Mouse (Mus musculus): ENCODE data around the gene Phactr1. TPM values are rescaled to one million over a fixed set of nuclear protein-coding genes. Genes with fewer than 3 reads are reported as not detected.

Gene Phactr1
- polyA plus RNA-seq, 1 experiment from 2014 or later: 12.6 TPM

DNA sequence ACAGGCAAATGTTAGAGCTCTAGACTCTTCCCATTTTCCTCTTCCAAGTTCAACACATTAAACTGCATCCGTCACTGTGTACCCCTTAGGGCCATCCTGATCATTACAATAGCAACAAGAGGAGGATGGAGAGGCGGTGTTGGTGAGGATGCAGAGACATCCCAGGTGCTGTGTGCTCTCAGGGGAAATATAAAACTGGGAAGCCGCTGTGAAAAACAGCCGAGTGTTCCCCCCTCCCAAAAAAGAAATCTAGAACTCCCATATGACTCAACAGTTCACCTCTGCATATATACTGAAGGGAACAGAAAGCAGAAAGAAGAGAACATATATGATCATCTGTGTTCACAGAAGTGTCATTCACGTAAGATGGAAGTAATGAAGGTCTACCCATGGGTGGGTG is 342.6 kb downstream of the Phactr1 start:
- ATAC-seq (replicated peaks; ENCODE audit: insufficient number of reproducible peaks, low FRiP score, low TSS enrichment, low read depth): no peak

DNA sequence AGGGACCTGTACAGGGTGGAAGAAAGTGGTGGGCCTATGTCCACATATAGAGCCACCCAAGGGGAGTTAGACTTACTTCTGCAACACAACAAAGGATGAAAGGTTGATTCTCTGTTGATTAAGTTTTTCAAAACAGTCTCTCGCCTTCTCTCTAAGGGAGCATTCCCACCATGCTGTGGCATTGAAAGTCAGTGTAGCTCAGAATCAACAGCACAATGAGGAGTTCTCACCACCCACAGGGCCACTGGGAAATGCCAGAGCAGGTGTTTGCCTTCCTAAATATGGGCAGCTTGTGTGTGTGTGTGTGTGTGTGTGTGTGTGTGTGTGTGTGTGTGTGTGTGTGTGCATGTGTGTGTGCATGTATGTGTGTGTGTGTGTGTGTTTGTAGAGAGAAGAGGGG is 347.1 kb downstream of the Phactr1 start:
- Histone ChIP-seq H3K36me3 (replicated peaks; ENCODE audit: control insufficient read depth, insufficient read depth, low read depth, low read length) (no peaks in the 10 kb centered on the region), H3K4me1 (ENCODE audit: control insufficient read depth, insufficient read depth, low read length) (no peaks in the 10 kb centered on the region), H3K9me3 (replicated peaks; ENCODE audit: control insufficient read depth, low read length) (no peaks in the 10 kb centered on the region), H3K4me3 (ENCODE audit: low read depth, low read length) (no peak overlapping the region), H3K27me3 (ENCODE audit: control insufficient read depth, insufficient read depth, low read length) (no peaks in the 10 kb centered on the region), H3K9ac (replicated peaks; ENCODE audit: low read length) (no peak overlapping the region), H3K27ac (replicated peaks; ENCODE audit: low read depth, low read length) (no peak overlapping the region), H3K4me2 (ENCODE audit: low read depth, low read length) (no peak overlapping the region)
- 62% methylated on average over 1 of the region's 1 CpGs for WGBS
- DNase-seq (ENCODE audit: low spot score) (no peak), ATAC-seq (replicated peaks; ENCODE audit: insufficient number of reproducible peaks, low FRiP score, low TSS enrichment, low read depth) (no peak)

More for the DNA sequence above, 342.6 kb downstream of the Phactr1 start:
- H3K9ac ChIP-seq (replicated peaks; ENCODE audit: low read length): no peak overlapping the region
- WGBS: 81% methylated on average over 5 of the region's 5 CpGs
- no peaks in the 10 kb centered on the region for H3K27me3 ChIP-seq (ENCODE audit: control insufficient read depth, insufficient read depth, low read length)
- no peak overlapping the region for H3K27ac ChIP-seq (replicated peaks; ENCODE audit: low read depth, low read length)
- H3K36me3 ChIP-seq (replicated peaks; ENCODE audit: control insufficient read depth, insufficient read depth, low read depth, low read length): no peaks in the 10 kb centered on the region
- H3K9me3 ChIP-seq (replicated peaks; ENCODE audit: control insufficient read depth, low read length): no peaks in the 10 kb centered on the region
- H3K4me1 ChIP-seq (ENCODE audit: control insufficient read depth, insufficient read depth, low read length): no peaks in the 10 kb centered on the region
- no peak for DNase-seq (ENCODE audit: low spot score)
- no peak overlapping the region for H3K4me3 ChIP-seq (ENCODE audit: low read depth, low read length)
- H3K4me2 ChIP-seq (ENCODE audit: low read depth, low read length): no peak overlapping the region

DNA sequence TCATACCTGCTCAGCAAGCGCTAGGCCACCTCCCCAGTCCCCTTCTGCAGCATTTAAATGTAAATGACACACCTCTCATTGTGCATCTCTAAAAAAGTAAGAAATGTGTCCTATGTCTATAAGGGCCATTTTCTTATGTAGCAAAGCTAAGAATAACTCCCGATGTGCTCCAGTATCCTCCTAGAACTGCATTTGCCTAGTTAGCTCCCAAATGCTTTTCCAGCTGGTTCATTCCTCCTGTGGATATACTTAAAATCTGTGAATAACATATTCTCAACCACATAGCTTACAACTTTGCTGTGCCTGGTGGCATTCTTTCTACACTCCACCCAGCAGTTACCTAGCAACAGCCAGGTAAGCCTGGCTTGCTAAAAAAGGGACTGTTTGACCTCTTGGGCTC is 349.8 kb downstream of the Phactr1 start:
- H3K4me3 ChIP-seq (ENCODE audit: low read depth, low read length): no peak overlapping the region
- DNase-seq (ENCODE audit: low spot score) (no peak), ATAC-seq (replicated peaks; ENCODE audit: insufficient number of reproducible peaks, low FRiP score, low TSS enrichment, low read depth) (no peak)
- no peak overlapping the region for H3K4me2 ChIP-seq (ENCODE audit: low read depth, low read length)
- no peaks in the 10 kb centered on the region for H3K4me1 ChIP-seq (ENCODE audit: control insufficient read depth, insufficient read depth, low read length)
- H3K27me3 ChIP-seq (ENCODE audit: control insufficient read depth, insufficient read depth, low read length): no peaks in the 10 kb centered on the region
- no peaks in the 10 kb centered on the region for H3K36me3 ChIP-seq (replicated peaks; ENCODE audit: control insufficient read depth, insufficient read depth, low read depth, low read length)
- no peaks in the 10 kb centered on the region for H3K9me3 ChIP-seq (replicated peaks; ENCODE audit: control insufficient read depth, low read length)
- WGBS: 79% methylated on average over 2 of the region's 2 CpGs
- no peak overlapping the region for H3K9ac ChIP-seq (replicated peaks; ENCODE audit: low read length)
- H3K27ac ChIP-seq (replicated peaks; ENCODE audit: low read depth, low read length): no peak overlapping the region

DNA sequence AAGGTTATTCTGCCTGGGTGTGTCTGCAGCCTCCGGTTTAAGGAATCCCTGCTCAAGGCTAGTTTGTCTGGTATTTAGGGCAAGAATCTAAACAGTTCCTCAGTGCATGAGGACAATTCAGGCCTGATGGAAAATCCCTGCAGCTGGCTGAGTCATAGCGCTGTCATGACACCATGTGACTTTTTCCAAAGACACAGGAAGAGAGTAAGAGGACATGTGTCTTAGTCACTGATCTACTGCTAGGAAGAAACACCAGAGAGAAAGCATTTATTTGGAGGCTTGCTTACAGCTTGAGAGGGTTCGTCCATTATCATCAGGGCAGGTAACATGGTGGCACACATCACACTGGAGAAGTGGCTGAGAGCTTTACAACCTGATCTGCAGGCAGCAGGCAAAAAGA is 352.0 kb downstream of the Phactr1 start:
- H3K27ac ChIP-seq (replicated peaks; ENCODE audit: low read depth, low read length): no peak overlapping the region
- DNase-seq (ENCODE audit: low spot score) (no peak), ATAC-seq (replicated peaks; ENCODE audit: insufficient number of reproducible peaks, low FRiP score, low TSS enrichment, low read depth) (no peak)
- H3K4me3 ChIP-seq (ENCODE audit: low read depth, low read length): no peak overlapping the region
- no peaks in the 10 kb centered on the region for H3K9me3 ChIP-seq (replicated peaks; ENCODE audit: control insufficient read depth, low read length)
- H3K36me3 ChIP-seq (replicated peaks; ENCODE audit: control insufficient read depth, insufficient read depth, low read depth, low read length): no peaks in the 10 kb centered on the region
- no peak overlapping the region for H3K9ac ChIP-seq (replicated peaks; ENCODE audit: low read length)
- WGBS: 90% methylated on average over 3 of the region's 3 CpGs
- no peaks in the 10 kb centered on the region for H3K27me3 ChIP-seq (ENCODE audit: control insufficient read depth, insufficient read depth, low read length)
- H3K4me2 ChIP-seq (ENCODE audit: low read depth, low read length): no peak overlapping the region
- no peaks in the 10 kb centered on the region for H3K4me1 ChIP-seq (ENCODE audit: control insufficient read depth, insufficient read depth, low read length)

DNA sequence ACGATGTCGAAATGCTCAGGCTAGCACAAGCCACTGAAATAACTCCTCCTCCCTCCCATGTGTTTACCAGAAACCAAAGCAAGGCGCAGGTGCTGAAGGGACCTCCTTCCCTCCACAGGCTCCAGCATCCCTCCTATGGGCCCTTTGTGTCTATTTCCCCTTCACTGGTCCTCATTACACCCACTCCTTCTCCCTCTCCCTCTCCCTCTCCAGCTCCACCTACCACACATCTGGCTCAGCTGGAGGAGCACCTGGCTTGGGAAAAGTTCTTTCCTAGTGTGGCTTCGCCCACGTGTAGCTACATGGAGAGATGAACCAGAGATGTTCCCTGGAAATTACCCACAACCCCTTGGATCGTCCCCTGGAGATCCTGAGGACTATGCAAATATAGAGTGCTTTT is 356.1 kb downstream of the Phactr1 start:
- Histone ChIP-seq H3K27ac (replicated peaks; ENCODE audit: low read depth, low read length) (no peak overlapping the region), H3K4me3 (ENCODE audit: low read depth, low read length) (no peak overlapping the region), H3K27me3 (ENCODE audit: control insufficient read depth, insufficient read depth, low read length) (no peaks in the 10 kb centered on the region), H3K4me2 (ENCODE audit: low read depth, low read length) (no peak overlapping the region), H3K36me3 (replicated peaks; ENCODE audit: control insufficient read depth, insufficient read depth, low read depth, low read length) (no peaks in the 10 kb centered on the region), H3K4me1 (ENCODE audit: control insufficient read depth, insufficient read depth, low read length) (no peaks in the 10 kb centered on the region), H3K9me3 (replicated peaks; ENCODE audit: control insufficient read depth, low read length) (no peaks in the 10 kb centered on the region), H3K9ac (replicated peaks; ENCODE audit: low read length) (no peak overlapping the region)
- ATAC-seq (replicated peaks; ENCODE audit: insufficient number of reproducible peaks, low FRiP score, low TSS enrichment, low read depth): no peak
- DNase-seq (ENCODE audit: low spot score): no peak
- 69% methylated on average over 6 of the region's 6 CpGs for WGBS

DNA sequence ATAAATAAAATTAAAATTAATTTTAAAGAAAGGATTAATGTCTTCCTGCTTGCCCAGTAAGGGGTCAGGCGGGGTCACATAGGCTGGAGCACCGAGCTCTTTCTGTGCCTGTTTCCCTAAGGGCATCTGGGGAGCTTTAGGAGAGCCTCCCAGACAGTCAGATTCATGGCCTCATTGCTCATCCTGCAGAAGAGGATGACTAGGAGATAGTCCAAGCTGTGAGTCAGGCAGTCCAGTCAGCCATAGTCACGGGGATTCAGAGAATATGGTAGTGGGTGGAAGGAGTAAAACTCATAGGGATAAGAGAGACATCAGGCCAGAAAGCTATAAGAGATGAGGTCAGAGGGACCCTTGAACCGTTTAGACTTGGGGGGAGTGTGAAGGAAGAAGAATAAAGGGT is 362.3 kb downstream of the Phactr1 start:
- DNase-seq (ENCODE audit: low spot score) (no peak), ATAC-seq (replicated peaks; ENCODE audit: insufficient number of reproducible peaks, low FRiP score, low TSS enrichment, low read depth) (no peak)
- H3K27me3 ChIP-seq (ENCODE audit: control insufficient read depth, insufficient read depth, low read length): no peaks in the 10 kb centered on the region
- H3K27ac ChIP-seq (replicated peaks; ENCODE audit: low read depth, low read length): no peak overlapping the region
- no peak overlapping the region for H3K4me3 ChIP-seq (ENCODE audit: low read depth, low read length)
- 71% methylated on average over 4 of the region's 4 CpGs for WGBS
- H3K4me2 ChIP-seq (ENCODE audit: low read depth, low read length): no peak overlapping the region
- H3K36me3 ChIP-seq (replicated peaks; ENCODE audit: control insufficient read depth, insufficient read depth, low read depth, low read length): no peaks in the 10 kb centered on the region
- no peaks in the 10 kb centered on the region for H3K4me1 ChIP-seq (ENCODE audit: control insufficient read depth, insufficient read depth, low read length)
- H3K9me3 ChIP-seq (replicated peaks; ENCODE audit: control insufficient read depth, low read length): no peaks in the 10 kb centered on the region
- no peak overlapping the region for H3K9ac ChIP-seq (replicated peaks; ENCODE audit: low read length)

DNA sequence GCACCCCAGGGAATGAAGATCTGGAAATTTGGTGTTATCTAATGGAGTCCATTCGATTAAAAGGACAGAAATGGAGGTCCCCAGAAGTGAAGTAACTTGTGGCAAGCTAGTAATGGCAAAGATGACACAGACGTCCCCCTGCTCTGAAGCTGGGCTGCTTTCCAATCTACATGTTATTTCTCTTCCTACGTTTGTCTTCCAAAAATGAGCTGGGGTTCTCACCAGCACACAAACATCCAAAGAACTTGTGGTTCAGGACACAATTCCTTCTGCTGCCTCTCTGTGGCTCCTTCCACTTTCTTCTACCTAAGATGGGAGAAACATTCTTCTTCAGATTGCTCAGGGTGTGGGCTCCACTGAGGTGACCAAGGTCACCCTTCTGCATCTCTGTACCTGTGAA is 368.1 kb downstream of the Phactr1 start:
- no peaks in the 10 kb centered on the region for H3K36me3 ChIP-seq (replicated peaks; ENCODE audit: control insufficient read depth, insufficient read depth, low read depth, low read length)
- H3K4me2 ChIP-seq (ENCODE audit: low read depth, low read length): no peak overlapping the region
- H3K4me1 ChIP-seq (ENCODE audit: control insufficient read depth, insufficient read depth, low read length): no peaks in the 10 kb centered on the region
- H3K9ac ChIP-seq (replicated peaks; ENCODE audit: low read length): no peak overlapping the region
- ATAC-seq (replicated peaks; ENCODE audit: insufficient number of reproducible peaks, low FRiP score, low TSS enrichment, low read depth): no peak
- no peak overlapping the region for H3K4me3 ChIP-seq (ENCODE audit: low read depth, low read length)
- no peaks in the 10 kb centered on the region for H3K27me3 ChIP-seq (ENCODE audit: control insufficient read depth, insufficient read depth, low read length)
- no peaks in the 10 kb centered on the region for H3K9me3 ChIP-seq (replicated peaks; ENCODE audit: control insufficient read depth, low read length)
- 70% methylated on average over 3 of the region's 3 CpGs for WGBS
- DNase-seq (ENCODE audit: low spot score): no peak
- no peak overlapping the region for H3K27ac ChIP-seq (replicated peaks; ENCODE audit: low read depth, low read length)

DNA sequence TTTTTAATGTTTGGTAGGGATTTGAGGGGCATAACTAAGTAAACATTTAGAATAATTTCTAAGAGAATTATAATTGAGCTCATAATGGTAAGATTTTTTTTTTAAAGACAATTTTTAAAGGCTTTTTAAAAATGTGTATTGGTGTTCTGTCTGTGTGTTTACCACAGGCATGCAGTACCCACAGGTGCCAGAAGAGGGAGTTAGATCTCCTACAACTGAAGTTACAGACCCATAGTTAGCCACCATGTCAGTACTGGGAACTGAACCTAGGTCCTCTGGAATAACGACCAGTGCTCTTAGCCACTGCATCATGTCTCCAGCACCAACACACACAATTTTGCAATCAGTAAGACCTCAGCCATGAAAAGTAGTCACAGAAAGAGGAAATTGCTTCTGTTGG is 372.8 kb downstream of the Phactr1 start:
- Histone ChIP-seq H3K4me2 (ENCODE audit: low read depth, low read length) (no peak overlapping the region), H3K27me3 (ENCODE audit: control insufficient read depth, insufficient read depth, low read length) (no peaks in the 10 kb centered on the region), H3K9ac (replicated peaks; ENCODE audit: low read length) (no peak overlapping the region), H3K9me3 (replicated peaks; ENCODE audit: control insufficient read depth, low read length) (no peaks in the 10 kb centered on the region), H3K4me3 (ENCODE audit: low read depth, low read length) (no peak overlapping the region), H3K27ac (replicated peaks; ENCODE audit: low read depth, low read length) (no peak overlapping the region), H3K4me1 (ENCODE audit: control insufficient read depth, insufficient read depth, low read length) (no peaks in the 10 kb centered on the region), H3K36me3 (replicated peaks; ENCODE audit: control insufficient read depth, insufficient read depth, low read depth, low read length) (no peaks in the 10 kb centered on the region)
- 93% methylated on average over 1 of the region's 1 CpGs for WGBS
- ATAC-seq (replicated peaks; ENCODE audit: insufficient number of reproducible peaks, low FRiP score, low TSS enrichment, low read depth) (no peak), DNase-seq (ENCODE audit: low spot score) (no peak)

Measured in embryonic facial prominence, embryonic 11.5 days (tissue).